ENCODE assay signal across 24 mouse cellular contexts in the genomic region with DNA sequence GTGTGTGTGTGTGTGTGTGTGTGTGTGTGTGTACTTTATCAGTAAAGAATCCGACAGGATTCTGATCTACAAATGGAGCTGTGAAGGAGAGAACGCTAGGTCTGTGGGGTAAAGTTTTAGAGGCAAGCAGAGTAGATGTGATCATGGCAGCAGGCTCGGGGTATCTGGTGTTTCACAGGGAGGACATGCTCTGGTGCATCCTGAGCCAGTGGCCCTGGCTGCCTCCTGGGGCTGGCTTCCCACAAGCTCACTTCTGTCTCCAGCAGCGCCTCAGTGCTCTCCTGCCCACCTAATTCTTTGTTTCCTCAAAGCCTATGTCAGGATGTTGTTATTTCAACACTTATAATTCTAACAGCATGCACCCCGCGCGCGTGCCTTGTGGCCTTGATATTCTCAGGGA. TPM values are rescaled to one million over a fixed set of nuclear protein-coding genes. Genes with fewer than 3 reads are reported as not detected.
DNase-seq lines count a peak whose midpoint lies in the region; ATAC-seq and TF ChIP-seq lines count a peak whose summit lies in the region.
"Had no signal": no experiment of that assay in that cellular context is flagged by ENCODE, and none has a peak within 500 bp of the region (broad histone marks: within the 10 kb centered on the region; RNA-seq: fewer than 3 reads in every experiment).

No protein-coding gene starts in this region.

- H3K9ac ChIP-seq in hindbrain, embryonic 14.5 days: no peak overlapping the region
- H3K9ac ChIP-seq in kidney, embryonic 15.5 days: no peak overlapping the region
- H3K9ac ChIP-seq in neural tube, embryonic 14.5 days (replicated peaks; ENCODE audit: low read depth, low read length): no peak overlapping the region
- H3K9ac ChIP-seq: heart, embryonic 13.5 days; limb, embryonic 12.5 days; liver, embryonic 15.5 days; lung, embryonic 14.5 days had no signal

- no peaks in the 10 kb centered on the region for H3K36me3 ChIP-seq in hindbrain, embryonic 10.5 days
- H3K36me3 ChIP-seq in hindbrain, embryonic 14.5 days (replicated peaks; ENCODE audit: control insufficient read depth, insufficient read depth): no peaks in the 10 kb centered on the region
- no peaks in the 10 kb centered on the region for H3K36me3 ChIP-seq in kidney, embryonic 15.5 days
- H3K36me3 ChIP-seq in neural tube, embryonic 14.5 days (ENCODE audit: control insufficient read depth, insufficient read depth, low read length): no peaks in the 10 kb centered on the region
- H3K36me3 ChIP-seq: heart, embryonic 13.5 days; limb, embryonic 12.5 days; liver, embryonic 15.5 days had no signal

- H3K4me1 ChIP-seq in hindbrain, embryonic 10.5 days (replicated peaks): peaks cover 47% of the 10 kb centered on the region
- H3K4me1 ChIP-seq in hindbrain, embryonic 14.5 days (replicated peaks; ENCODE audit: control insufficient read depth, insufficient read depth, low read length): peaks cover 12% of the 10 kb centered on the region
- H3K4me1 ChIP-seq in kidney, embryonic 15.5 days: peaks cover 34% of the 10 kb centered on the region
- H3K4me1 ChIP-seq in neural tube, embryonic 14.5 days (ENCODE audit: control insufficient read depth, insufficient read depth, low read length): no peaks in the 10 kb centered on the region

- TF ChIP-seq CTCF in left cerebral cortex, adult 2 months (IDR thresholded peaks at IDR 0.05): no peak

- no peaks in the 10 kb centered on the region for H3K9me3 ChIP-seq in hindbrain, embryonic 10.5 days
- no peaks in the 10 kb centered on the region for H3K9me3 ChIP-seq in hindbrain, embryonic 14.5 days (ENCODE audit: control insufficient read depth, low read length)
- H3K9me3 ChIP-seq in kidney, embryonic 15.5 days (replicated peaks): no peaks in the 10 kb centered on the region
- H3K9me3 ChIP-seq in neural tube, embryonic 14.5 days (ENCODE audit: control insufficient read depth, low read length): no peaks in the 10 kb centered on the region
- H3K9me3 ChIP-seq: heart, embryonic 13.5 days; limb, embryonic 12.5 days; liver, embryonic 15.5 days had no signal

- intact Hi-C loops in left cerebral cortex, adult 2 months (cut with DNase I): loop anchor here (5.0 kb wide), 2 partner anchors 41 to 66 kb away; no protein-coding TSS in a partner anchor

- no peak for ATAC-seq in hindbrain, embryonic 14.5 days (ENCODE audit: low FRiP score)
- ATAC-seq in kidney, embryonic 15.5 days (replicated peaks; ENCODE audit: low FRiP score): peak; percentile 70
- no peak for ATAC-seq in neural tube, embryonic 14.5 days (ENCODE audit: low read depth)
- ATAC-seq: forebrain, embryonic 16.5 days; intestine, embryonic 16.5 days; Patski had no signal

- no peak overlapping the region for H3K4me2 ChIP-seq in hindbrain, embryonic 14.5 days (replicated peaks)
- 0 out of 2 replicates have a peak overlapping the region, but pooled peaks have one; percentile 89 for H3K4me2 ChIP-seq in kidney, embryonic 15.5 days
- peak overlapping the region; percentile 84; the same call in 1 of the 2 replicates for H3K4me2 ChIP-seq in neural tube, embryonic 14.5 days (ENCODE audit: low read depth, low read length)
- H3K4me2 ChIP-seq: liver, embryonic 15.5 days; lung, embryonic 14.5 days had no signal

- no peak for DNase-seq in hindbrain, embryonic 10.5 days (ENCODE audit: low spot score)
- no peak for DNase-seq in hindbrain, embryonic 14.5 days (ENCODE audit: low spot score)
- no peak for DNase-seq in kidney, adult 8-10 months
- no peak for DNase-seq in left cerebral cortex, adult 2 months (ENCODE audit: extremely low spot score in 1 of 2, low spot score in 2 of 2)
- DNase-seq in left cerebral cortex, adult 18-20 months (ENCODE audit: low spot score in 2 of 2): no peak
- DNase-seq in gastrocnemius, postnatal 10 days: no peak
- DNase-seq: adrenal gland, postnatal 10 days; cerebellum, adult 8-10 months; cerebellum, postnatal 25 days; kidney, postnatal 36 days; lung, embryonic 14.5 days; lung, postnatal 14 days; right cerebral cortex, adult 18-20 months; spleen, adult 18-20 months; thymus, postnatal 14 days had no signal

- H3K4me3 ChIP-seq in hindbrain, embryonic 10.5 days: peak overlapping the region; percentile 66; the same call in 1 of the 2 replicates
- no peak overlapping the region for H3K4me3 ChIP-seq in hindbrain, embryonic 14.5 days (replicated peaks; ENCODE audit: low read length)
- H3K4me3 ChIP-seq in kidney, embryonic 15.5 days (replicated peaks): no peak overlapping the region
- H3K4me3 ChIP-seq in left cerebral cortex, adult 2 months: peak overlapping the region; percentile 58
- H3K4me3 ChIP-seq in neural tube, embryonic 14.5 days (ENCODE audit: low read depth, low read length): no peak overlapping the region
- H3K4me3 ChIP-seq: limb, embryonic 12.5 days; liver, embryonic 15.5 days had no signal

- 28% methylated on average over 8 of the region's 8 CpGs for WGBS in hindbrain, embryonic 10.5 days
- 43% methylated on average over 8 of the region's 8 CpGs for WGBS in hindbrain, embryonic 14.5 days
- WGBS in kidney, embryonic 15.5 days: 38% methylated on average over 8 of the region's 8 CpGs
- 60% methylated on average over 8 of the region's 8 CpGs for WGBS in neural tube, embryonic 14.5 days

- H3K27me3 ChIP-seq in hindbrain, embryonic 10.5 days (ENCODE audit: insufficient read depth, poor library complexity, severe bottlenecking): peaks cover 61% of the 10 kb centered on the region
- H3K27me3 ChIP-seq in hindbrain, embryonic 14.5 days (ENCODE audit: control insufficient read depth, insufficient read depth, low read length): peaks cover 36% of the 10 kb centered on the region
- peaks cover 62% of the 10 kb centered on the region for H3K27me3 ChIP-seq in kidney, embryonic 15.5 days
- peaks cover 7% of the 10 kb centered on the region for H3K27me3 ChIP-seq in neural tube, embryonic 14.5 days (ENCODE audit: control insufficient read depth, insufficient read depth, low read length)

- peak overlapping the region; percentile 73; the same call in 1 of the 2 replicates for H3K27ac ChIP-seq in hindbrain, embryonic 10.5 days
- no peak overlapping the region for H3K27ac ChIP-seq in hindbrain, embryonic 14.5 days
- H3K27ac ChIP-seq in kidney, embryonic 15.5 days: peak overlapping the region; percentile 41
- 0 out of 2 replicates have a peak overlapping the region, but pooled peaks have one; percentile 89 for H3K27ac ChIP-seq in left cerebral cortex, adult 2 months
- H3K27ac ChIP-seq in neural tube, embryonic 14.5 days (ENCODE audit: low read depth, low read length): no peak overlapping the region
- H3K27ac ChIP-seq: heart, embryonic 13.5 days; limb, embryonic 12.5 days; liver, embryonic 15.5 days had no signal

RNA-seq across cellular contexts. Expression of gene Stum, which starts 2.0 kb away (rescaled TPM):
- 3.1 and 8.2 TPM in 2 replicates for polyA plus RNA-seq in hindbrain, embryonic 10.5 days (2016; fragmentation: Nextera tagmentation; extraction: Ambion mirVana)
- polyA plus RNA-seq in hindbrain, embryonic 14.5 days (2014; fragmentation: Nextera tagmentation; extraction: Ambion mirVana): 15.6 and 16.1 TPM in 2 replicates
- 1.4 and 1.7 TPM in 2 replicates for polyA plus RNA-seq in kidney, embryonic 15.5 days (2015; fragmentation: Nextera tagmentation; extraction: Ambion mirVana)
- 100 to 1,000 TPM; 166 to 167 TPM for total RNA-seq in left cerebral cortex, adult 2 months (2021)
- total RNA-seq in left cerebral cortex, adult 18-20 months (2021): 100 to 1,000 TPM; 171 to 180 TPM
- 19.5 and 27.7 TPM in 2 replicates for polyA plus RNA-seq in neural tube, embryonic 14.5 days (2014; fragmentation: Nextera tagmentation; extraction: Ambion mirVana)
- 1 to 10 TPM; 1.2 to 2.1 TPM for total RNA-seq in gastrocnemius, postnatal 10 days (2021)
- total RNA-seq: MEL had no signal
- polyA plus RNA-seq: lung, embryonic 14.5 days; Patski had no signal

Comparison
In these comparisons a context has a peak if more than half of its experiments do, and no peak if none do; other contexts are left out.
1. H3K27ac ChIP-seq: peak in hindbrain, embryonic 10.5 days (single experiment), kidney, embryonic 15.5 days (single experiment) and left cerebral cortex, adult 2 months (single experiment); none in hindbrain, embryonic 14.5 days (single experiment) and neural tube, embryonic 14.5 days (single experiment).
2. H3K4me3 ChIP-seq: peak in hindbrain, embryonic 10.5 days (single experiment) and left cerebral cortex, adult 2 months (single experiment); none in hindbrain, embryonic 14.5 days (single experiment), kidney, embryonic 15.5 days (single experiment) and neural tube, embryonic 14.5 days (single experiment).